Mouse (Mus musculus) erythroblast, adult 5-6 weeks (primary cell): ENCODE data around the gene Iqschfp. TPM values are rescaled to one million over a fixed set of nuclear protein-coding genes. Genes with fewer than 3 reads are reported as not detected.

Source experiments
- ATAC-seq: replicated peaks from 2 replicates; pipeline ENCODE4 v1.8.0; 2016; ENCODE audit warnings: moderate number of reproducible peaks, mild to moderate bottlenecking, moderate TSS enrichment, inconsistent platforms; ENCODE audit not compliant: poor library complexity, low FRiP score, severe bottlenecking
- total RNA-seq, 2 experiments: library from RNA; stranded (forward) in 1 of 2; stranded (reverse) in 1 of 2; fragments of 150-400 nt in 1 of 2; fragments of 200-764, 138-1000 nt in 1 of 2; gene quantifications; 2 replicates each; pipeline versions ENCODE4 v1.2.3 to v1.2.4; 2015 to 2017; ENCODE audit warnings: low replicate concordance in 2 of 2

Gene Iqschfp
- total RNA-seq (2015; ENCODE audit: low replicate concordance) (not detected in 2 replicates), total RNA-seq (2017; ENCODE audit: low replicate concordance) (not detected in 2 replicates)

DNA sequence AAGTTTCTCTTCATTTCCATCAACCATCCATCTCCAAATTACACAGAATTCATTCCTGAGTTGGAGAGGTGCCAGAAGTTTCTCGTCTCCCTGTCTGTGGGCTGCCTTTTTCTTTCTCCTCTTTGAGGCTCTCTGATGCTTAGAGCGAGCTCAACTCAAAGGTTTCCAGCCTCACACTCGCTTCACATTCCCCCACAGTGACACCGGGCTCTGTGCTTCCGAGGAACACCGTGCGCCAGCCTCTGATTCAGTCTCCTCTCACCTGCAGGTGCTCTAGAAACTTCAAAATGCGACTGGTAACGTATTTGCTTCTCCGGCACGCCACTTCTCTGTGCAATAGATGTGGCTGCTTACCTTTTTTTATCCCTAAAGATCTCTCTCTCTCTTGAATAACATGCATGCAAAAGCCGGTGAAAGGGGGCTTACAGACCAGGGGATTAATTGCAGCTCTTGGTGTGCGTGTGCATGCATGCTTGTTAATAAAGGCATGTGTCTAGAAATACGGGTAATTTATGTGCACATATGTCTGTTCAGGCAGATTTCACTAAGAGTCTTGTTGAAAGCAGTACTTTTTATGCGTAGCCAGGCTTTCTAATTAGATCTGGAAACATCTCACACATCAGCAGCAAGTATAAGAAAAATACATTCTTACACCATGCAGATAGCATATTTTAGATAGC lies at the start of gene Iqschfp, which contains the start of gene Iqcj:
Iqschfp (plus strand) TSS at position 207 of the 680 bp plus-strand sequence.
Iqcj (plus strand) TSS at position 195 of the 680 bp plus-strand sequence.
- no peak for ATAC-seq

DNA sequence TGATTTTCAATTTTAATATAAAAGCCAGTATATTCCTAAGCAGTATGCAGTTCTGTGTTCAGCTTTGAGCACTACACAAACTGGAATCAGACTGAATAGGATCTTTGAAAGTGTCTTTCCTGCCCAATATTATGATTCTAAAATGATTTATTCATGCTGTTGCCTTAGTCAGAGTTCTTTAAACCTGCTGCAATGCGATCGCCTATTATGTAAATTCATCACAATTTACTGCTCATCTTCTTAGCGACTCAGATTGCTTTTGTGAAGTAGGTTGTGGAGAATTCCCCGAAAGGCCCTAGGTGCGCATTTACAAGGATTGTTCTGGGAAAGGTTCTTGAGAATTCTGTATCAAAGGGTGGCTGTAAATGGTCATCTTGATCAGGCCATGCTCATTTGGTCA lies 39.6 kb upstream of the Iqschfp start:
- ATAC-seq = no peak

DNA sequence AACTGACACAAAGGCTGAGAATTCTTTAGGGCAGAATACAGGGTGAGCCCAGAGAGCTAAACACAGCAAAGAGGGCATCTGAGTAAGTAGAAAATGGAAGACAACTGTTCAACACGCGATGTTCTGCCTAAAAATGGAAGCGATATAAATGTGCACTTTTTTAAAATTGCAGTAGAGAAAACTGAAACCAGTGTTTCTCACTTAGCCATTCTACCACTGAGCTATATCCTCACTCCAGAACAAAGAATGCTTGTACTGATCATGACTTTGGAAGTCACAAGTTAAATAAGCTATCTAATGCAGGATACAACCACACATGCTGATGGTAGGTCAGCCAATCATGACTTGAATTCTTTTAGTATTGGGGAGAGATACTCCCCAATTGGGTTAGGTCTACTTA lies 30.5 kb upstream of the Iqschfp start:
- no peak for ATAC-seq

DNA sequence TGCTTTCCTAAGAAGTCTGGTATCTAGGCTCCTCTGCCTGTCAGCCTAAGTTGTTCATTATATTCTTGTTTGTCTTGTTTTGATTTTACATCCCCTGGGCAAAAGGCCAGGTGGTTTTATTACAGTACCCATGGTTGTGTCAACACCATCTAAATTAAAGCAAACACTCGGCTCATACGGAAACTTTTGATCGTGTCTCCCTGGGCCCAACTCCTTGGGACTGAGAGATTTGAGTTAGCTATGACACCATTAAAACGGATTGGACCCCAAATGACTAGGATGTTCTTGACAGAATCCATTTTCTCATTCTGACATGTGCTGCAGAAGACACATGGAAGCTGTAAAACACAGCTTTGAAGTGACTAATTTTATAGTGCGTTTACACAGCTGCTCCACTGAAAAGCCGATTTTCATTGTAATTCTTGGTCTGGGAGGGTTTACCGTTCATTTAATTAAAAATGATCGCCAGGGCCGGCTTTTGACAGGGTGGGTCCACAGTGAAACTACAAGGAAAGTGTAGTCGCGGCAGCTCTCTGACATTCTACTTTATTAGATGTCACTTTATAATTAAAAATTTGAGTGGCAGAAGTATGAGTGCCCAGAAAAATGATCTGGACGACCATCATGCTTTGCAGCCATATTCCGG lies 24.5 kb upstream of the Iqschfp start:
- ATAC-seq = no peak

DNA sequence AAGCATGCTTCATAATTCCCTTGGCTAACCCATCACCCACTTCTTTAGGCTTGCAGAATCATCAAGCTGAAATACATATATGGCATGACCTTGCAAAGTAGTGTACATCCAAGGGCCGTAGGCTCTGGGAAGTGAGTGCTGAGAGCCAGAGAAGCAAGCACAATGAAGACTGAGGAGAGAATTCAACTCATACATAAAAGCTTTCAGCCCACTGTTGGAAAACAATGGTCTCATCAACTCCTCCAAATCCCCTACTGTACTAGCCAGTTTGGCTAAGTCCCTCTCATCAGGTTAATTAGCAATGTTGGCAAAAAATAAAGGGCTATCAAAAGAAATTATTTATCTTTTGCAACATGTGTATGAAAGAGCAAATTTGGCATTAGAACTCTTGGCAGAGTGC lies 22.6 kb upstream of the Iqschfp start:
- ATAC-seq = no peak

DNA sequence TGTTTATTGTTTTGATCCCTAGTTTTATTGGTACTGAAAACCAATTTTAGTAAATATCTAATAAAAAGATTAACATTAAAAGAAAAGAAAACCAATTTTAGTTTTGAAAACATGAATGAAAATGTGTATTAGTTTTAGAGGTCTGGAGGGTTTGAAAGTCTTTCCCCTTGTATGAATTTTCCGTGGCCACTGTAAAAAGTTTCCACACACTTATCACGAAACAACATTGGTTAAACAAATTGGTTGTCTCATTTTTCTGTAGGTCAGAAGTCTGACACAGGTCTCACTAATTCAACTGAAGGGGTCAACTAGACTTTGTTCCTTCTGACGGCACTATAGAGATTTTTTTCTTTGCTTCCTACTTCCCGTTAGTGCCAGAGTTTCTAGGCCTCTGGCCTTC lies 14.8 kb upstream of the Iqschfp start:
- ATAC-seq = no peak

DNA sequence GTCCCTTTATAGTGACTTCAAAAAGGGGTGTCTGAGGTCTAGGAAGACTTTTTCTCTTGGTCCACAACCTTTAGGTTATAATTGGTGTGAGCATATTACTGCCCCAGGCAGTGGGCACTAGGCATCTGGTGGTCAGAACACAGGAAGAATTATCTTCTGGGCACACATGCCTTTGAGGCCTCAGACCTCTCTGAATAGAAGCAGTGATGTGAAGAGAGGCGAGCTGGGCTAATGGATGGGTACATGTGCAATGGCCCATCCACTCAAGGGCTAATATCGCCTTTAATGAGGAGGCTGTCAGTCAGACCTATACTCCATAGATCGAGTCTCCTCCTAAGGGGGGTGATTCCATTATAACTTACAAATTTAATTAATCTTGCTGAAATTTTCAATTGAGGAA lies 7.7 kb upstream of the Iqschfp start:
- ATAC-seq = no peak

DNA sequence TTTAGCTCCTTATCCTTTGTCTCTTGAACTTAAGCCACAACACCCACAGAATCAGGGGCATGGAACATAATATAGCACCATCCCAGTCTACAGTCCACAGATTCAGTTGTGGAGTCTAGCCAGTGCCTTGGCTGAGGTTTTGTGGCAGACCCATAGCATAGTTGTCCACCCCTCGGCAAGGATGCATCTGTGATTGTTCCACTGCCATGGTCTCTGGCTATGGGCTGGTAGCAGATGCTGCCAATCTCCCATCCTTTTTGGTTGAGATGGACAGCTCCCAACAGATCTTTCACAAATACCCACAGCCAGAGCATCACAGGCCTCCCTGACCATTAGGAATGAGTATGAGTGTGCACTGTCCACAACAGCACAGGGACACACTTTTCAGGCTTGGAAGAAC lies 5.9 kb upstream of the Iqschfp start:
- no peak for ATAC-seq

DNA sequence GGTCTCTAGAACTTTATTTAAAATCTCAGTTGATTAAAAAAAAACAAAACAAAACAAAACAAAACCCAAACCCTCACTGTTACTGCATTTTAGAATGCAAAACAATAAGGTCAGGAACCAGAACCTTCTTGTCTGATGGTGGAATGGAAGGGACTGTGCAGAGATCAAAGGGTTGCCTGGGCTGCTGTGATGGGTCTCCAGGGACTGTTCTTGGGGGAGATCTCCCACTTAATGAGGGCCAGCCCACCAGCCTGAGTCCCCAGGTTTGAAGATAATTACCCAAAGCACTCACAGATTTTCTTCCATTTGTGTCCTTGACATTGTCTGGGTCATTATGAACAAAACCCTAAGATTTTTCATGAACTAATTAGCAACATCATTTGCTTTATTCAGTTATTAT lies 4.8 kb upstream of the Iqschfp start:
- no peak for ATAC-seq

DNA sequence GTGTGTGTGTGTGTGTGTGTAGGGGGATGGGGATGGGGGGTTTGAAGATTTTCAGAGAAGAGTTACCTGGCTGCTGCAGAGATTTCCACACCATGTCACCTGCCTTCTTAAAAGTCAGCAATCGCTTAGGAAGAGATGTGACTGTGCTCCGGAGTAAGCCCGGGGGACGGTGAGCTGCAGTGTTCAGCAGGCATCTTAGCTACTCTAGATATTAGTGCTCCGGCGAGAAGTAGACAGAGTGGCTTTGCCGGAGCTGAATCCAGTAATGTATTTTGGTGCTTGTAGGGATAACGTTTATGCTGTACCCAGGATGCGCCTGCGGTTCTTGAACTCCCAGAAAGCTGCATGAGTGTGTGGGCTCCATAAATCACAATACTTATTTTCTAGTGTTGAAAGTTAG lies 736 bp downstream of the Iqschfp start:
- ATAC-seq = no peak

DNA sequence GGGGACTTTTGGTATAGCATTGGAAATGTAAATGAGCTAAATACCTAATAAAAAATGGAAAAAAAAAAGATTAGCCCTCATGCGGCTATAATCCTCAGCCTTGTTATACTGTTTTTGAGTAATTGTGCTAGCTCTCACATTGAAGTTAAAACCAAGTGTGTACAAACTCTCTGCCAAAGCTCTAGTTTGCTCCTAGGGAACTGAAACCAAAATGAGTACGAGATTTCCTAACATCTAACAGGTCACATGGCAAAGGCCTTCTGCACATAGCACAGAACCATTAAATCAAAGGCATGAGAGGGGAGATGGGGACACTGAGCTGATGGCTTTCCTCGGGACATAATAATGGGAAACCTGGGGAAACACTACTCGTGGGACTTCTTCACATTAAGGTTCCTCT lies 10.5 kb downstream of the Iqschfp start:
- no peak for ATAC-seq

DNA sequence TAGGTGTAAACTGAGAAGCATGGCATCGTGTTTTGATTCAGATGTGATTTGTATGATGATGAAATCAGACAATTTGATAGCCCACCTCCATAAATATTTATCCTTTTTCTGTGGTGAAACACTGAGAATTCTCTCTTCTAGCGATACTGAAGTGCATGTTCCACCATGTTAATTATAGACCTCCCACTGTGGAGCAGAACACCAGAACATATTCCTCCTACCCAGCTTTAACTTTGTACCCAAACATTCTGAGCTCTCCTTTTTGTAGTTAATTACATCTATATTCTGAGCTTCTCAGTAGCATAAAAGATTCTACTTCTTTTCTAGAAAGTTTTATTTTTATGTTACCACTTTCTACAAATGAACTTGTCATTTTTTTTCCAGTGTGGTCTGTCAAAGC lies 16.6 kb downstream of the Iqschfp start:
- no peak for ATAC-seq

DNA sequence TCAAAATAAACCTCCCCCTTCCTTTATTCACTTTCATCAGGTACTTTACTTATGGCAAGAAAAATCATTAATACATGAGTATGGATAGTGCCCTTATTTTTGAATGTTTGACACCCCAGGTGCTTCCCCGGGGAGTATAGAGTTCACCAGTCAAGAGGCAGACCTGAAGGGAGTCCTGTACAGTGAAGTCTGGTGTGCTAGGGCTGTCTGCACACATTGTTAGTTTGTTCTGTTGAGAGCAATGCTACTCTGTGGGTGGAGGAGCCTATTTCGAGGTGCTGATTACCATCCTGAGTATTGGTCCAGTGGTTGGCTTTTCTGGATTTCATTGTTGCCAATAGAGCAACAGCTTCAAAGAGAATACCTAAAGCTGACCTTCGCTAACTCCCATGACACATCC lies 26.1 kb downstream of the Iqschfp start:
- no peak for ATAC-seq

DNA sequence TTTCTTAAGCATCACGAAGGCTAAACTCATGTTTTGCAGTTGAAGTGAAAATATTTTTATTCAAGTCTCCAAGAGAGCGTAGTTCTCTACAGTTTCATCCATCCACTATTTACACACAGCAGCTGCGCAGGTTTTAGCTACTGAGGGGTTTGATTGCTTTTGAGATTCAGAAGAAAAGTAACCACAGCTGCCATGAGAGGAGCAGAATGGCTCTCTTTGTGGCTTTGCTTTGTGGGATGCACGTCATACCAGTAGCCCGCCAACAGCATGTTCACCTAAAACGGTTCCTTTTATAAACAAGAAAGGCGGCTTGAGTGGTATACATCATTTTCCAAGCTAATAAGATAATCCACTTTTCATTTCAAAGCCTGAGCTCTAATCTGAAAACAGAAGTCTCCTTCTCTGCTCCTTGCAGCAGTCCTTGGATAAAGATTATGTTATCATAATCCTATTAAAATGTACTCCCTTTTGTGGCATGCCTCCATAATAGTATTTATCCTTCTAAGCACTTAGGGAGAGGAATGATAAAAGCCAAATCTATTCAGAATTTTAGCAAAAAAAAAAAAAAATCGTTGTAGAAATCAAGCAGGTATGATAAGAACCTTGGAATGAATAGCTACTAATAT lies 26.7 kb downstream of the Iqschfp start:
- ATAC-seq = no peak

DNA sequence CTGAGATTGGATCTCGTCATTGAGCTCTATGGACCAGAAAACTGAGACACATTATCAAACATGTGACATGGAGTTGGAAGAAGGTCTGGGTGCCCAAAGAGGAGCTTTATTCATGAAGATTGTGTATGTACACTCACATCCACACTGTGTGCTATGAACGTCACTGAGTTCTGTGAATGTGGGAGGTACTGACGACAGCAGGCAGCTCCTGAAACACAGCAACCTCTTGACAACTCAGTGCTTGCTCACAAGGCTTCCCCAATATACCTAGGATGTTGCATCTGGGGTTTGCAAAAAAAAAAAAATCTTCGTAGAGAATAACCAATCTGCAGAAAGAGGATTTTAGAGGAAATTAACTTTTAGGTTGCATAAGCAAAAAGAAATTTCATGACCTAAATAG lies 31.1 kb downstream of the Iqschfp start:
- no peak for ATAC-seq

DNA sequence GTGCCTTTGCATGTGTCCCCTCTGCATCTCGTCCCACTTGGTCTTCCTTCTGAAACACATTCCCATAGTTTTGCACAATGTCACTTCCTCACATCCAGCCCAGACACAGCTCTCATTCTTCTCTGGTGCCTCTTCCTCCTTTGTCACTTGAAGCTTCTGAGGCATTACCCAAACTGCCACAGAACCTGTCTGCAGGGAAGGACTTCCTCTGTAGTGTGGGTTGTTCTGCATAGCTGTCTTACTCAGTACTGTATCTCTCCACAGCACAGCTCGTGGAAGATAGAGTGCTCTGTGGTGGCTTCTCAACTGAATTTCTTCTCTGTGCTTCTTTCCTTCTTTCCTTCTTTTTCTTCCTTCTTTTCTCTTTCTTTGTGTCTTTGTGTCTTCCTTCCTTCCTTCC lies 33.4 kb downstream of the Iqschfp start:
- ATAC-seq = no peak

DNA sequence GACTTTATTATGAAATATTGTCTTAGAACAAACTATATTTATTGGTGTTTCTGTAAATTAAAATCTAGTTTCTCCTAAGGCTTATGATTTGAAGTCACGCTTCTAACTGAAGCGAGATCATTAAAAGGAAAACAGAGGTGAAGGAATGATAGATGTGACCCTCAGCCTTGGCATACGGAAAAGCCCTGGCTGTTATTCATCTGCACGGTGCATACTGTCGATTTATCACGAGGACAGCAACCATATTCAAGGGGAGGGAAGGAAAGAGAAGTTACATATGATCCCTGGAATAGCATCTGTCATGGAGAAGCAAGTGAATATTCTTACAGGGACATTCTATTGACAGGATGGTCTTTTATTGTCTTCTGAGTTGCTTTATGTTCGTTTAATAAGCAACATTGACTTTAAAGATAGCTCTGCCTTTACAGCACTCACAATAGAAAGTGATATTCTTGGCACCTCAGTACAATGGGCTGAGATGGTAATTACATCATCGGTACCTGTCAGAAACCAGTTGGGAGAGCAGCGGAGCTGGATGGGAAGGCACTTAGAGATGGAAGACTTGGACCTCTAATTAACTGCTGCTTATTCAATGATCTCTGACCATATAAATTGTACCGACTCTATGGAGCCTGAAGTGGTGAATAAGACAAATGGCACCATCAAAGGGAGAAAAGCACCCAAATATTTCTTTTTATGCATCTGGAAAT lies 38.5 kb downstream of the Iqschfp start:
- ATAC-seq = no peak

DNA sequence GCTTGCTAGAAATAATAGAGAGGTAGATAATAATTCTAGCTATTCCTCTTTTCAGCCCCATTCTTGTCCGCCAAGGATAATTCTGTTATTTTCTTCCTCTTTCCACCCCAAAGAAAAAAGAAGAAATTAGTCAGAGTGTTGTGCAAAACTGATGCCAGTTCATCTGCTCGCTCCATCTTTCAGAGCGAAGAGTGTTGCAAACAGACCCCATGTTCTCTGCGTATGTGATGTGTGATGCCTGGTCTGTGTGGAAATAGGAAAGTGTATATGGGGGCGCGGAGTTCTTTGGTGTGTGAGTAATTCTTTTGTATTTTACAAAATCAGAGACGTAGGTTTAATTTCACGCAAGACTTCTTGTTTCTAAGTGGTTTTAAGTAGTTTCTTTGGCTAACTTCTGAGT lies 39.1 kb downstream of the Iqschfp start:
- ATAC-seq = no peak

DNA sequence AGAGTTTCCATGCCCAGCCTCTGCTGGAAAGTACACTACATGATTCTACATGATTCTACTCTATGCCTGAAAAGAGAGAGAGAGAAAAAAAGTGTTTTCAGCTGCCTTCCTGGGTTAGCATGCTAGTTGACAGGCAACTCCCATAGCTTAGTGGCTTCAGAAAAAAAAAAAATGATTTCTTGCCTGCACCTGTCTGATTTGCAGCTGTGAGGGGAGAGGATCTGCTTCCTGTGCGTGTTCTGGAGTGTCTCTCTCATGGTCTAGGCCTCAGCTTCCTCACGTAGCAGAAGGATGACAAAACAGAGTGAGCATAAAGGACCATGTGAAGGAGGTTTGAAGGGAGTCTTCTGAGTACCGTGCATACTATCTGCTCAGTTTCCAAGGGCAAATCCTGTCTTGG lies 39.9 kb downstream of the Iqschfp start:
- no peak for ATAC-seq

DNA sequence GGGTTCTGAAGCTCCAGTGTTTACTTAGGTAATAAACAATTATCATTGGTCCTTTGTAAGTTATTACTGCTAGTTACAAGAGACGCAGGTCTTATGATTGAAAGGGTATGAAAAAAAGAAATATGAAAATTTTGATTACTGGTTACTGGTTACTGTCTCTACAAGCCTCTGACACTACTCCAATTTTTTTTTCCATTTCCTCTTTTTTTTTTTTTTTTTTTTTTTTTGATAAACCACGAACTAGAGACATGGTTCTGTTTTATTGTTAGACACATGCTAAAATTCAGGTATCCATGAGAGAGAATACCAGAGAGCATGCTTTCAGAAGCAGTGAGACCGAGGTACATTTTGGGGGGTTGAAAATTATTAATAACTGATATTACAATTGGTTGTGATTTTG lies 43.8 kb downstream of the Iqschfp start:
- no peak for ATAC-seq

DNA sequence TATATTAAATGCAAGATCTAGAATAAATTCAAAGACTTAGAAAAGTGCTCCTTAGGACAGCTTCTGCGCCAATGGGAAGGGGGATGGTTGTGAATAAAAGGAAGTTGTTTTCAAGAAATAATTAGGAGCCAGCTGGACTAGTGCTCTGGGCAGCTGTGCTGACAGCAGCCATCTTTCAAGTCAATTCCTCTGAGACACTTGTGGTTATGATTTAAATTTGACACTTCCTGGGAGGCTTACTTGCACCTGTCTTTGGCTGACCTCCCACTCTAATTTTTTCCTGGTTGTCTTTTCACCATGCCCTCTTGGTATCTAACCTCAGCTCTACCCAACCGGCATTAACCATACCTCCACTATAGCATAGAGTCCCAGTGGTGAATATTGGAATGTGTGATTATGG lies 55.0 kb downstream of the Iqschfp start:
- no peak for ATAC-seq
